In the genomic region with DNA sequence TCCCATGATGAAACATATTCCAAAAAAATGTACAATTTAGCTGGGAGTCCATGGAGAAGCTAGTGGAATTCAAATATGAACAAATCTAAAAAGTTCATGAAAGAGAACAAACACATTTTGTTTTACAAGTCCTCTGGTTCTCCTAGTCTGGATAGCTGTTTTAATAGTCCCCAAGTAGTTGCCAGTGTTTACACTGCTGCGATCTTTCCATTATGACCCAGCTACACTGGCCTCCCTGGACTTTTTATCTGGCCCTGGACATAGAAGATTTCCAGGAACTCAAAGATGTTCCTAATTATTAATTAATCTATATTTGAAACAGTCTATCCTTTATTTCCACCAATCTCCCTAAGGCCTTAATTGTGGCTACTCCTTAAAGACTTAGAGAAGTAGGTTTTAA, we compare ENCODE assay signal across 34 mouse cellular contexts.
"Had no signal": no experiment of that assay in that cellular context is flagged by ENCODE, and none has a peak within 500 bp of the region (broad histone marks: within the 10 kb centered on the region; RNA-seq: fewer than 3 reads in every experiment).

No protein-coding gene starts in this region.

- ATAC-seq: hindbrain, embryonic 16.5 days; hindbrain, postnatal 0 days; inflammation-experienced regulatory T-cells, adult 6 months; intestine, embryonic 15.5 days; intestine, embryonic 16.5 days; intestine, postnatal 0 days had no signal

- H3K4me1 ChIP-seq: heart, embryonic 10.5 days; heart, embryonic 12.5 days; heart, embryonic 13.5 days; heart, embryonic 15.5 days; hindbrain, embryonic 10.5 days; hindbrain, embryonic 12.5 days; hindbrain, embryonic 13.5 days; hindbrain, embryonic 15.5 days; intestine, embryonic 15.5 days; kidney, embryonic 15.5 days had no signal

- DNase-seq: heart, postnatal 10 days; heart, postnatal 14 days; heart, postnatal 36 days; heart, postnatal 4 days; kidney, adult 11 months; kidney, adult 18-20 months; kidney, adult 2 months; kidney, adult 8-10 months; kidney, adult 9 months; kidney, postnatal 10 days; kidney, postnatal 14 days; kidney, postnatal 25 days; kidney, postnatal 36 days; kidney, postnatal 4 days; layer of hippocampus, adult 9-11 months; layer of hippocampus, postnatal 36 days had no signal

- H3K4me3 ChIP-seq: heart, embryonic 10.5 days; heart, embryonic 12.5 days; heart, embryonic 13.5 days; heart, embryonic 15.5 days; hindbrain, embryonic 10.5 days; hindbrain, embryonic 12.5 days; hindbrain, embryonic 13.5 days; hindbrain, embryonic 15.5 days; intestine, embryonic 15.5 days; kidney, embryonic 15.5 days; layer of hippocampus, adult 2 months had no signal

- H3K4me2 ChIP-seq: heart, embryonic 11.5 days; heart, embryonic 12.5 days; heart, embryonic 13.5 days; heart, embryonic 15.5 days; hindbrain, embryonic 12.5 days; hindbrain, embryonic 13.5 days; hindbrain, embryonic 15.5 days; intestine, embryonic 15.5 days; kidney, embryonic 15.5 days had no signal

- H3K9ac ChIP-seq: heart, embryonic 12.5 days; heart, embryonic 13.5 days; heart, embryonic 15.5 days; hindbrain, embryonic 12.5 days; hindbrain, embryonic 13.5 days; hindbrain, embryonic 15.5 days; intestine, embryonic 15.5 days; kidney, embryonic 15.5 days had no signal

- H3K27ac ChIP-seq: heart, embryonic 10.5 days; heart, embryonic 13.5 days; heart, embryonic 15.5 days; hindbrain, embryonic 10.5 days; hindbrain, embryonic 12.5 days; hindbrain, embryonic 13.5 days; hindbrain, embryonic 15.5 days; hindbrain, postnatal 0 days; intestine, embryonic 15.5 days; kidney, embryonic 15.5 days; kidney, postnatal 0 days; layer of hippocampus, adult 2 months had no signal

- H3K27me3 ChIP-seq: heart, embryonic 12.5 days; heart, embryonic 13.5 days; heart, embryonic 15.5 days; hindbrain, embryonic 12.5 days; hindbrain, embryonic 13.5 days; hindbrain, embryonic 15.5 days; intestine, embryonic 15.5 days; kidney, embryonic 15.5 days had no signal

- H3K36me3 ChIP-seq: heart, embryonic 10.5 days; heart, embryonic 12.5 days; heart, embryonic 13.5 days; heart, embryonic 15.5 days; hindbrain, embryonic 10.5 days; hindbrain, embryonic 12.5 days; hindbrain, embryonic 13.5 days; hindbrain, embryonic 15.5 days; intestine, embryonic 15.5 days; kidney, embryonic 15.5 days had no signal

- H3K9me3 ChIP-seq: heart, embryonic 10.5 days; heart, embryonic 12.5 days; heart, embryonic 13.5 days; heart, embryonic 15.5 days; hindbrain, embryonic 10.5 days; hindbrain, embryonic 12.5 days; hindbrain, embryonic 13.5 days; hindbrain, embryonic 15.5 days; intestine, embryonic 15.5 days; kidney, embryonic 15.5 days had no signal
